Mouse (Mus musculus) neural tube, embryonic 13.5 days (tissue): ENCODE measurements around the gene Pik3c2b. TPM values are rescaled to one million over a fixed set of nuclear protein-coding genes. Genes with fewer than 3 reads are reported as not detected.
A peak's percentile ranks its signal among the peaks of the same experiment; 100 is the strongest.

Experiments
- ATAC-seq: fragments of 200-750 bp; cut with Nextera tagmentation; 2 replicates; pipeline ENCODE4 v1.8.0; 2017; ENCODE audit warnings: low read depth, mild to moderate bottlenecking, moderate TSS enrichment, moderate library complexity
- H3K27ac ChIP-seq: fragments of 300-500 bp; sonication (generic); replicated peaks from 2 replicates; pipeline ENCODE4 v1.5.1; 2015; ENCODE audit warnings: moderate library complexity, mild to moderate bottlenecking, inconsistent platforms
- H3K27me3 ChIP-seq: fragments of 300-500 bp; sonication (generic); 2 replicates; pipeline ENCODE4 v1.6.1; 2015; ENCODE audit warnings: mild to moderate bottlenecking, inconsistent platforms
- H3K36me3 ChIP-seq: fragments of 300-500 bp; sonication (generic); 2 replicates; pipeline ENCODE4 v1.6.1; 2015; ENCODE audit warnings: mild to moderate bottlenecking, inconsistent platforms
- H3K4me1 ChIP-seq: fragments of 300-500 bp; sonication (generic); replicated peaks from 2 replicates; pipeline ENCODE4 v1.6.1; 2015; ENCODE audit warnings: inconsistent platforms
- H3K4me2 ChIP-seq: fragments of 300-500 bp; sonication (generic); 2 replicates; pipeline ENCODE4 v1.6.1; 2015; ENCODE audit warnings: inconsistent platforms, mild to moderate bottlenecking, moderate library complexity
- H3K4me3 ChIP-seq: fragments of 300-500 bp; sonication (generic); 2 replicates; pipeline ENCODE4 v1.5.1; 2015; ENCODE audit warnings: mild to moderate bottlenecking, inconsistent platforms
- H3K9ac ChIP-seq: fragments of 300-500 bp; sonication (generic); 2 replicates; pipeline ENCODE4 v1.6.1; 2015; ENCODE audit warnings: moderate library complexity, mild to moderate bottlenecking, inconsistent platforms
- H3K9me3 ChIP-seq: fragments of 300-500 bp; sonication (generic); 2 replicates; pipeline ENCODE4 v1.6.1; 2016; ENCODE audit warnings: inconsistent platforms
- WGBS: fragments of 180-500 bp; shearing (Covaris S2); methylation state at CpG from one replicate; pipeline ENCODE4 v1.1.7; 2015; 5-methylcytosine and 5-hydroxymethylcytosine counted together
- polyA plus RNA-seq: library from polyadenylated mRNA; unstranded; fragments of >200 nt; fragmentation: Nextera tagmentation; extraction: Ambion mirVana; gene quantifications from 2 replicates; pipeline ENCODE4 v1.2.1, GENCODE M21; 2015

Gene Pik3c2b
- polyA plus RNA-seq, 1 experiment from 2014 or later = 14.0 TPM

DNA sequence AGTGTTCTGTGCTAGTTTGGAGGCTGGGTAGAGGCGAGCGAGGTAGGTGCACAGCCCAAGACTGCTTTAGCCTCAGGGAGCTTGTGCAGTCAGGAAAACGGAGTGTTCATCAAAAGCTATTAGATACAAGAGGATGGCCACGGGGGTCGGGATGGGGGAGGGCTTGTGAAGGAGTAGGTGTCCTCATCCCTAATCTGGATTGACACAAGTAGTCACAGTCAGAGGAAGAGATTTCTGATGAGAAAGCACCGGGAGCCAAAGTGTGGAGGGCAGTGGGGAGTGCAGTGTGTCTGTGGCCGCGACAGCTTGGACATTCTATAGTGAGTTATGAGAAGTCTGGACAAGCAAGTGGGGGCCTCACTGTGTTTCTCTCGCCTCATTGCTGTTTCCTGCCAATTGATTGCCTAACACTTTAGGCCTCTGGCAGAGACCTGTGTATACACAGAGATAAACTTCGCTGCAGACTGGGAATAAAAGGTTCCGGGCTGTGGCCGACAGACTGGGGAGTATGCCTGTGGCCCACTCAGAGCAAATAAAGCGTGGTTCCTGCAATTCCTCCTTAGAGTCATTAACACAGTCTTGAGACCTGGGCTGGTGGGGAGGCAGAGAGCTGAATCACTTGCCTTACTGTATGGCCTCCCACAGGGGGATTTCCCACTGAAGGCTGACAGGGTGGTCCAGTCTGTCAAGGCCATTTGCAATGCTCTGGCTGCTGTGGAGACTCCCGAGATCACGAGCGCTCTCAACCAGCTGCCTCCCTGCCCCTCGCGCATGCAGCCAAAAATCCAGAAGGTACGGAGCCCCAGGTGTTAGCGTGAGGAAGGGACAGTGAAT, 31.4 kb downstream of the Pik3c2b start:
- Histone ChIP-seq H3K27ac (peak overlapping the region; percentile 71), H3K4me2 (no peak overlapping the region), H3K4me1 (peaks cover 63% of the 10 kb centered on the region), H3K36me3 (peaks cover 66% of the 10 kb centered on the region), H3K9me3 (no peaks in the 10 kb centered on the region), H3K4me3 (no peak overlapping the region), H3K27me3 (no peaks in the 10 kb centered on the region), H3K9ac (0 out of 2 replicates have a peak overlapping the region, but pooled peaks have one; percentile 5)
- no peak for ATAC-seq
- WGBS = 32% methylated on average over 20 of the region's 20 CpGs

DNA sequence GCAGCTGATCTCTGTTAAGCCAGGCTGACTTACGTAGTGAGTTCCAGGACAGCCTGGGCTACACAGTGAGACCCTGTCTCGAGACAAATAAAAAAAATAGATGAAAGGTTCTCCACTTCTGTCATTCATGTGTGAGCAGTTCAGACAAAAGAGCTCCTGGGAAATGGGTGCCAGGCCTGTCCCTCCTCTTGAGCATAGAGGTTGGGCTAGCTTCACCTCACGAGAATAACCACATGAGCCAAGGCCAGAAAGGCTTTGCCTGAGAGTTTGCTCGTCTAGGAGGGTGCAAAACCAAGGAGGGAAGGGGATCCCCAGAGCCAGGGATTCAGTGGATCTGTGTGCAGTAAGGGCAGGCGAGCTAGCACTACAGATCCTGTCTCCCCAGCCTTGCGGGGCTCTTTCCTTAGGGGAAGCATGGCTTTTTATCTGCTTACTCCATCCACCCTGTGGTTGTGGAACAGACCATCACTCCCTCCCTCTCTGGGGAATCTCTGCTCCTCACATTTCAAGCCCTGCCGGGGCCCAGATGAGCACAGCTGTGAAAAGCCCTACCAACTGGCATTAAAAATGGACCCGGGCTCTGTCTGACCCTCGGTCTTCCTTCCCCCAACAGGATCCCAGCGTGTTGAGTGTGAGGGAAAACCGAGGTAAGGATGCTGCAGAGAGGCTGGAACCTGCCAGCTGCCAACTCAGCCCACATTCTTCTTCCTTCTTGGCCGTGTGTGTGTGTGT, 32.3 kb downstream of the Pik3c2b start:
- peaks cover 3% of the 10 kb centered on the region; the same call in 1 of the 2 replicates for H3K27me3 ChIP-seq
- 61% methylated on average over 11 of the region's 12 CpGs for WGBS
- peaks cover 54% of the 10 kb centered on the region for H3K4me1 ChIP-seq
- H3K9me3 ChIP-seq = no peaks in the 10 kb centered on the region
- no peak overlapping the region for H3K4me3 ChIP-seq
- H3K4me2 ChIP-seq = no peak overlapping the region
- peak overlapping the region; percentile 71 for H3K27ac ChIP-seq
- no peak for ATAC-seq
- no peak overlapping the region for H3K9ac ChIP-seq
- H3K36me3 ChIP-seq = peaks cover 66% of the 10 kb centered on the region

DNA sequence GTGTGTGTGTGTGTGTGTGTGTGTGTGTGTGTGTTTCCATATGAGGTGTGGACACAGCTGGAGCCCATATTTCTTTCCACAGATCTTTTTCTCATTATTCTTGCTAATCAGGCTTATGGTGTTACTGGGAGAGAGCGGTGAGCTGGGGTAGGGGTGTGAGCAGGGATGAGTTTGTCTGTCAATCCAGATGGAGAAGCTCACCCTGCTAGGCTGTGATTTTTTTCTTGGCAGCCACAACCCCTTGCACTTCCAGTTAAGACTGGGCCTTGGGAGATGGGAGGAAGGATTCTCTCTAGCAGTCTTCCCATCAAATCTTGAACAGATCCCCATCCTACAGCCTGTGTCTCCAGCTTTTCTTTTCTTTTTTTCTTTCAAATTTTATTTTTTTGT, 32.9 kb downstream of the Pik3c2b start:
- Histone ChIP-seq H3K27me3 (peaks cover 3% of the 10 kb centered on the region; the same call in 1 of the 2 replicates), H3K4me1 (peaks cover 52% of the 10 kb centered on the region), H3K36me3 (peaks cover 66% of the 10 kb centered on the region), H3K27ac (peak overlapping the region; percentile 71), H3K9ac (no peak overlapping the region), H3K4me3 (no peak overlapping the region), H3K9me3 (no peaks in the 10 kb centered on the region), H3K4me2 (no peak overlapping the region)
- no peak for ATAC-seq
- WGBS = 45% methylated on average over 1 of the region's 1 CpGs

DNA sequence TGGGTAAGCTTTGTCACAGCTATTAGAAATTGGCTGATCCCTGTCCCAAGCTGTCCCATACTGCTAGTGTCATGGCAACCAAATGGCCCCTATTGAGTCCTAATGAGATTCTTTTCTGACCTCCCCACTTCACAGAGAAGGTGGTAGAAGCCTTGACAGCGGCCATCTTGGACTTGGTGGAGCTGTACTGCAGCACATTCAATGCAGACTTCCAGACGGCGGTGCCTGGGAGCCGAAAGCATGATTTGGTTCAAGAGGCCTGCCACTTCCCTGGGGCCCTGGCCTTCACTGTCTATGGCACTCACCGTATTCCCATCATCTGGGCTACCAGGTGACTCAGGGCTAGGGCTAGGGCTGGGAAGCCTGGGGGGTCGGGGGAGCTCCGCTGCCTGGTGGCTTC, 34.0 kb downstream of the Pik3c2b start:
- H3K9me3 ChIP-seq = no peaks in the 10 kb centered on the region
- no peak overlapping the region for H3K4me2 ChIP-seq
- peak overlapping the region; percentile 43; the same call in 1 of the 2 replicates for H3K9ac ChIP-seq

DNA sequence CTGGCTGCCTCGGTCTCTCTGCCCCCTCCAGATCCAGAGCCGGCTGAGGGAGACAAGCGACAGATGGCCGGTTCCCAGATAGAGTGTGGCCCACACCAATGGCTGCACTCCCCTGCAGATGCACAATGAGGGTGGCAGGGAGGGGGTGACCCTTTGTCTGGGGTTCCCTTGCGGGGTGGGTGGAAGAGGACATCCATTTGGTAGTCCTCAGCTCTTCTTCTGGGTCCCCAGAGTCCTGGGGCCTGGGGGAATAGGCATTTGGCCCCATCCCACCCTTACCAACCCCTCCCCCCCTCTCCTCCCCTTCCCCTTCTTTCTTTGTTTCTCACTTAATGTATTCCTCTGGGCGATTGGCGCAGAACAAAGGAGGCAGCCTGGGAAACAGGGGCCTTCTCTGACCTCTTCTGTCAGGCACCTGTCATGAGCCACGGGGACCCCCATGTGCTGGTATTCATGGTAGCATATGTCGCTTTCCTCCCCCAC, 34.7 kb downstream of the Pik3c2b start:
- WGBS = 13% methylated on average over 9 of the region's 9 CpGs
- Histone ChIP-seq H3K4me1 (peaks cover 47% of the 10 kb centered on the region), H3K27me3 (peaks cover 3% of the 10 kb centered on the region; the same call in 1 of the 2 replicates), H3K36me3 (peaks cover 67% of the 10 kb centered on the region), H3K9ac (peak overlapping the region; percentile 43), H3K4me2 (no peak overlapping the region), H3K4me3 (no peak overlapping the region), H3K27ac (peak overlapping the region; percentile 88), H3K9me3 (no peaks in the 10 kb centered on the region)
- ATAC-seq = peak; percentile 68

More for the DNA sequence above, 34.0 kb downstream of the Pik3c2b start:
- peaks cover 65% of the 10 kb centered on the region for H3K36me3 ChIP-seq
- peak overlapping the region; percentile 88 for H3K27ac ChIP-seq
- 40% methylated on average over 7 of the region's 7 CpGs for WGBS
- no peak overlapping the region for H3K4me3 ChIP-seq
- peak; percentile 55 for ATAC-seq
- peaks cover 3% of the 10 kb centered on the region; the same call in 1 of the 2 replicates for H3K27me3 ChIP-seq
- peaks cover 47% of the 10 kb centered on the region for H3K4me1 ChIP-seq

DNA sequence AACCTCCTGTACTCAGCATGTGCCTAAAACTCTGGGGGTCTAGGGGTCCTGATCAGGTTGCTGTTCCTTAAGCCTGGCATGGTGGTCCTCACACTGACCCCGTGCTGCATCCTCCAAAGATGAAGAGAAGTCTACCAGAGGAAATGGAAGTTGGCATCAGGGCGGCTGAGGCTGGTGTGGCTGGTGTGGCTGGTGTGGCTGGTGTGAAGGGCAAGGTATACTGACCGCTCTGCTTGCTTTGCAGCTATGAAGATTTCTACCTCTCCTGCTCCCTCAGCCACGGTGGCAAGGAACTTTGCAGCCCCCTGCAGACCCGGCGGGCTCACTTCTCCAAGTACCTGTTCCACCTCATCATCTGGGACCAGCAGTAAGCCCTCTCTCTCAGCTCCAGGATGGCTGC, 35.2 kb downstream of the Pik3c2b start:
- H3K9me3 ChIP-seq = no peaks in the 10 kb centered on the region
- 59% methylated on average over 6 of the region's 6 CpGs for WGBS
- peak overlapping the region; percentile 88; the same call in 1 of the 2 replicates for H3K27ac ChIP-seq
- H3K4me2 ChIP-seq = no peak overlapping the region
- H3K27me3 ChIP-seq = peaks cover 3% of the 10 kb centered on the region; the same call in 1 of the 2 replicates
- H3K4me1 ChIP-seq = peaks cover 47% of the 10 kb centered on the region
- H3K4me3 ChIP-seq = no peak overlapping the region
- ATAC-seq = no peak
- H3K9ac ChIP-seq = 0 out of 2 replicates have a peak overlapping the region, but pooled peaks have one; percentile 34
- peaks cover 69% of the 10 kb centered on the region for H3K36me3 ChIP-seq

DNA sequence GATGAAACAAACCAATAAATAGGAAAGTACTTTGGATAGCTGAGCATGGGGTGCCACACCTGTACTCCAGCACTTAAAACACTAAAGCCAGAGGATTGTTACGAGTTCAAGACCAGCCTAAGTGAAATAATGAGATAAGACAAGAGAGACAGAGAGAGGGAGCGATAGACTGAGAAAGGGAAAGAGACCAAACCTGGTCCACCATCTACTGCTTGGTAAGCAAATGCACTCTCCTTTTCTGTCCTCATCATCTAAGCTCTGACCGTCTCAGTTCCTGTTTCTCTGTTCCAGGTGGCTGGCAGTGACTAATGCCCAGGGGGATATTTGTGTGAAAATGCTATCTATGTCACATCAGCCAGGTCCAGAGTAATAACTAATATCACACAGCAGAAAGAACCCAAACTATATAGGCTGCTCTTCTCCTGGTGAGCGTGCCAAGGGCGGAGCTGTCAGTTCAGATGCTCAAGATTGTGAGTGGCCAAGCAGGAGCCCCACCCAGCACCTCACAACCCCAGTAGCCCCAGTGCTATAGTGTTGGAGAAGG, 37.6 kb downstream of the Pik3c2b start:
- WGBS = 90% methylated on average over 5 of the region's 5 CpGs
- Histone ChIP-seq H3K4me1 (peaks cover 33% of the 10 kb centered on the region), H3K9me3 (no peaks in the 10 kb centered on the region), H3K27me3 (peaks cover 3% of the 10 kb centered on the region; the same call in 1 of the 2 replicates), H3K27ac (no peak overlapping the region), H3K36me3 (peaks cover 60% of the 10 kb centered on the region), H3K4me3 (no peak overlapping the region), H3K9ac (no peak overlapping the region), H3K4me2 (no peak overlapping the region)
- no peak for ATAC-seq

DNA sequence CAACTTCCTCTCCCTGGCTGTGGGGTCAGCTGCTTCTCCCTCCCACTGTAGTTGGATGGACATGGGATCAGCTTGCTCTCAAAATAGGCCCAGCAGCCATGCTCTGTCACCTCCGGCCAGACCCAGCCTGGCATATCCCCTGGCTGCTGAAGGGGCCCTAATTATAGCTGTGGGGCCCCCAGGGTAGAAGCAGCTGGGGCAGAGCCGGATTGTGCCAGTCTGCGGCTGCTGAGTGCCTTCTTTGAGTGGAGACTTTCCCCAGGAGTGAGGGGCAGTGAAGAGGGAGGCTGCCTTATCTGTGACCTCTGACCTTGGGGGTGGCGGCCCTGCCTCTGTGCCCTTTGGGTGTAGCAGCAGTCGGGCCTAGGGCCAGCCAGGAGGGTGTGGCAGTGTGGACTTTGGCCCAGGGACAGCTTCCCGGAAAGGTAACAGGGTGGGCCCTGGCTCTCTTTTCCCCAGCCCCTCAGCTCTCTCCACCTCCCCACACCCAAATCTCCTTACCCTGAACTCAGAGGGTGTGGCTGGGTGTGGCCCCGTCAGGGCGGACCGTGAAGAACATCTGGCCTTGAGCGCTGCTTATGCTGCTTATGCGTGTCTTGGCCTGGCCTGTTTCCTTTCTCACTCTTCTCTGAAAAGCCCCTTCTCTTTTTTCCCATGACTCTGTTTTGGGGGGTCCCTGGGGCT, 38.6 kb downstream of the Pik3c2b start:
- H3K9ac ChIP-seq = no peak overlapping the region
- H3K9me3 ChIP-seq = no peaks in the 10 kb centered on the region
- H3K27ac ChIP-seq = no peak overlapping the region
- H3K4me3 ChIP-seq = no peak overlapping the region
- peaks cover 3% of the 10 kb centered on the region; the same call in 1 of the 2 replicates for H3K27me3 ChIP-seq
- H3K4me2 ChIP-seq = no peak overlapping the region
- peaks cover 66% of the 10 kb centered on the region for H3K36me3 ChIP-seq
- peaks cover 27% of the 10 kb centered on the region for H3K4me1 ChIP-seq
- 79% methylated on average over 11 of the region's 11 CpGs for WGBS
- no peak for ATAC-seq

DNA sequence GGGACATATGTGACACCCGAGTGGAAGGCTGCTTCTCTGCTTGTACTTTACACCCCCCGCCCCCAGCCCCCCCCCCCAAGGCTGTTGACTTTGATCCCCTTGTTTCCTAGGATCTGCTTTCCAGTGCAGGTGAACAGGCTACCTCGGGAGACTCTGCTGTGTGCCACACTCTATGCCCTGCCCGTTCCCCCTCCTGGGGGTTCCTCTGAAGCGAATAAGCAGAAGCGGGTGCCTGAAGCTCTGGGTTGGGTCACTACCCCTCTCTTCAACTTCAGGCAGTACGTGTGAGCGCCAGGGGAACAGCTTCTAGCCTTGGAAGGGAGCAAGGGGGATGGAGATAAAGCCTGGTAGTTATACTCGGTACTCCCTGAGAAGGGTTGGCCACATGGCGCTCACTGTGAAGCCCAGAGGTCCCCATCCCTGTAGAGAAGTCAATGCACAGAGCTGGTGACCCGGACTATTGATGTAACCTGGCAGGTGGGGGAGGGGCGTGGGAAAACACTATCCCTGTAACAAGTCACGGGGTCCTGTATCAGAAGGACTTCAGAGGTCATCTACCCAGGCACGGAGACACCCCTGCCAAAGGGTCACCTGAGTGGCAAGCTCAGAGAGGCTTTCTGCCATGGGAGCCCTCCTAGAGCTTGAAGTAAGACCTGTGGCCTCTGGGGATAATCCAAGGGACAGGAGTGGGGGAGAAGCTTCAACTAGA, 39.4 kb downstream of the Pik3c2b start:
- no peak for ATAC-seq
- H3K27ac ChIP-seq = no peak overlapping the region
- H3K4me3 ChIP-seq = no peak overlapping the region
- H3K4me1 ChIP-seq = peaks cover 21% of the 10 kb centered on the region
- WGBS = 81% methylated on average over 14 of the region's 14 CpGs
- H3K27me3 ChIP-seq = peaks cover 3% of the 10 kb centered on the region; the same call in 1 of the 2 replicates
- peaks cover 73% of the 10 kb centered on the region for H3K36me3 ChIP-seq
- H3K9me3 ChIP-seq = no peaks in the 10 kb centered on the region
- H3K4me2 ChIP-seq = no peak overlapping the region
- H3K9ac ChIP-seq = no peak overlapping the region

DNA sequence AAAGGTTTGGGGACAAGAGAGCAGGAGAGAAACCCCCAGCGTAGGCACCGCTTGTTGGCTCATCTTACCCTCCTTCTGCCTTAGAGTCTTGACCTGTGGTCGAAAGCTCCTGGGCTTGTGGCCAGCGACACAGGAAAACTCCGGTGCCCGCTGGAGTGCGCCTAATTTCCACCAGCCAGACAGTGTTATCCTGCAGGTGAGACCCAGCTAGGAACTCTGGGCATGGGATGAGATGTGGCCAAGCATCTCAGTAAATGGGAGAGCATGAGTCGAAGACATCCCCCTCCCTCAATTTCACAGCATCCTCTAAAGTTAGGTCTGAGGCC, 39.9 kb downstream of the Pik3c2b start:
- Histone ChIP-seq H3K9ac (no peak overlapping the region), H3K27ac (no peak overlapping the region), H3K4me2 (no peak overlapping the region), H3K4me3 (no peak overlapping the region), H3K36me3 (peaks cover 78% of the 10 kb centered on the region), H3K4me1 (peaks cover 16% of the 10 kb centered on the region), H3K9me3 (no peaks in the 10 kb centered on the region), H3K27me3 (peaks cover 3% of the 10 kb centered on the region; the same call in 1 of the 2 replicates)
- WGBS = 93% methylated on average over 8 of the region's 8 CpGs
- ATAC-seq = no peak

DNA sequence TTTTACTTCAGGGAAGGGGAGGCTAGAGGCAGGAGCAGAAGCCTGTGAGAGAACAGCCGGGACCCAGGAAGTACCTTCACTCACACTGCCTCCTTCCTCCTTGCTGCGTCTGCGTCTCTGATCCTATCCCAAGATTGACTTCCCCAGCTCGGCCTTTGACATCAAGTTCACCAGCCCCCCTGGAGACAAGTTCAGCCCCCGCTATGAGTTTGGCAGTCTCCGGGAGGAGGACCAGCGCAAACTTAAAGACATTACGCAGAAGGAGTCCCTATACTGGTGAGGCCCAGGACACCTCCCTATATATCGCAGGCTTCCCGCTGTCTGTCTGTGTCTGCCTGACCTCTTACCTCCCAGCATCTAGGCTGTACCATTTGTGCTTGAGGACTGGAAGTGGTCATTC, 41.3 kb downstream of the Pik3c2b start:
- 89% methylated on average over 10 of the region's 10 CpGs for WGBS
- H3K9ac ChIP-seq = no peak overlapping the region
- no peaks in the 10 kb centered on the region for H3K9me3 ChIP-seq
- H3K27me3 ChIP-seq = peaks cover 3% of the 10 kb centered on the region; the same call in 1 of the 2 replicates
- H3K27ac ChIP-seq = peak overlapping the region; percentile 49; the same call in 1 of the 2 replicates
- H3K4me1 ChIP-seq = peaks cover 9% of the 10 kb centered on the region
- peaks cover 80% of the 10 kb centered on the region for H3K36me3 ChIP-seq
- no peak overlapping the region for H3K4me3 ChIP-seq
- no peak overlapping the region for H3K4me2 ChIP-seq
- ATAC-seq = no peak
